Mouse (Mus musculus): Measurements from ENCODE around the gene Lhx4. TPM values are rescaled to one million over a fixed set of nuclear protein-coding genes. Genes with fewer than 3 reads are reported as not detected.

Gene Lhx4
- not detected for polyA plus RNA-seq (2017; shearing (Covaris generic))

GRCm38 (mm10) chr1:155751484-155752255 is at the start of gene Lhx4:
Gene Lhx4, minus strand, starts transcription at chr1:155751684.

Other genes with a start within 250 kb of the Lhx4 start
- gene Acbd6, start 193.6 kb downstream of the Lhx4 start, polyA plus RNA-seq (2017; shearing (Covaris generic)) = 74.9 TPM
- gene Qsox1, start 61.2 kb upstream of the Lhx4 start, polyA plus RNA-seq (2017; shearing (Covaris generic)) = 37.1 TPM
- 66.3 TPM for gene Cep350, start 221.6 kb upstream of the Lhx4 start, polyA plus RNA-seq (2017; shearing (Covaris generic))